Mouse (Mus musculus): ENCODE measurements at regions not wholly inside any gene's neighbourhood (a gene's known extent, or its start where the extent isn't known, plus 50 kb on each side); places are given as distances from the start of the nearest gene placed in this dataset.

- Histone ChIP-seq H3K27me3 (replicated peaks; ENCODE audit: control insufficient read depth, insufficient read depth, low read length) (no peaks in the 10 kb centered on the region), H3K4me1 (replicated peaks; ENCODE audit: control insufficient read depth, insufficient read depth, low read length) (no peaks in the 10 kb centered on the region), H3K27ac (ENCODE audit: low read depth, low read length) (no peak overlapping the region), H3K4me2 (replicated peaks; ENCODE audit: low read depth) (no peak overlapping the region), H3K4me3 (ENCODE audit: low read depth, low read length) (no peak overlapping the region), H3K36me3 (ENCODE audit: control insufficient read depth, insufficient read depth) (no peaks in the 10 kb centered on the region), H3K9ac (ENCODE audit: low read depth, low read length) (no peak overlapping the region), H3K9me3 (ENCODE audit: control insufficient read depth) (no peaks in the 10 kb centered on the region)
- no peak for TF ChIP-seq CTCF (IDR thresholded peaks at IDR 0.05; ENCODE audit: low read depth)
- WGBS = 86% methylated on average over 1 of the region's 1 CpGs
- ATAC-seq = no peak
Measured at GRCm38 (mm10) chr4:75779492-75779891, 501.4 kb upstream of the Dmac1 start.

DNA sequence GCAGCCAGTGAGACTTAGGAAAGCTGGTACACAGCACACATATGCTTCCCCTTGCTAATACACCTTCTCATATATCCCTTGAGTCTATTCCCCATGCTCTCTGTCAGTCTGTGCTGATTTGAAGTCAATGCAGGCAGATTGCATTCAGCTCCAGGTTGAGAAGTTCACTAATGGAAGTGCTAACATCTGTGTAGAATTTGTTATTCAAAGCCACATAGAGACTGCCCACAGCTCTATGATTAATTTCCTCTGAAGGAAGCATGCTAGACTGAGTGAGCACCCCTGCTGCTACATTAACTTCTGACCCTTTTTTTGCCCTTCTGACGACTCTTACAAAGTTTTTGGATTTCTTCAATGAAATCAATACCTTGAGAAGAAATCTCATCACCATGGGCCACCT, 486.0 kb upstream of the Dmac1 start:
- H3K27me3 ChIP-seq (replicated peaks; ENCODE audit: control insufficient read depth, insufficient read depth, low read length) = no peaks in the 10 kb centered on the region
- no peak for ATAC-seq
- no peak overlapping the region for H3K4me2 ChIP-seq (replicated peaks; ENCODE audit: low read depth)
- WGBS = 55% methylated on average over 1 of the region's 1 CpGs
- H3K27ac ChIP-seq (ENCODE audit: low read depth, low read length) = no peak overlapping the region
- no peaks in the 10 kb centered on the region for H3K9me3 ChIP-seq (ENCODE audit: control insufficient read depth)
- H3K4me1 ChIP-seq (replicated peaks; ENCODE audit: control insufficient read depth, insufficient read depth, low read length) = no peaks in the 10 kb centered on the region
- no peak overlapping the region for H3K9ac ChIP-seq (ENCODE audit: low read depth, low read length)
- no peak overlapping the region for H3K4me3 ChIP-seq (ENCODE audit: low read depth, low read length)
- no peak for TF ChIP-seq CTCF (IDR thresholded peaks at IDR 0.05; ENCODE audit: low read depth)
- H3K36me3 ChIP-seq (ENCODE audit: control insufficient read depth, insufficient read depth) = no peaks in the 10 kb centered on the region

DNA sequence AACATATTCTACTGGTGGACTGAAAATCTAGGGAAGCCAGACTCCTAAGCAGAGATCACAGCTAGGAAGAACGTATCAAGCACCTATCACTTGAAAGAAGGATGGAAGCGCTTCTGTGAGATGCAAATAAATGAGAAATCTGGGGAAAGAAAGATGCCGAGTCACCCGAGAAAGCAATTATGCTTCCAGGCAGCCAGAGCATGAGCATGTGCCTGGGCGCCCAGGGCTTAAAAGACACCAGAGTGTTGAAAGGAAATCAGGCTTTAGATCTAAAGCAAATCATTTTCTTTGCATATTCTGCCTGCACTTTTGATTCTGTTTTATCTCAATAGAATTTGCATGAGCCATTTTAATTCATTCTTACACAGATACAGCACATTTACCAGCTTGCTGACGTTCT, 466.5 kb upstream of the Dmac1 start:
- no peak for ATAC-seq
- no peaks in the 10 kb centered on the region for H3K27me3 ChIP-seq (replicated peaks; ENCODE audit: control insufficient read depth, insufficient read depth, low read length)
- H3K36me3 ChIP-seq (ENCODE audit: control insufficient read depth, insufficient read depth) = no peaks in the 10 kb centered on the region
- TF ChIP-seq CTCF (IDR thresholded peaks at IDR 0.05; ENCODE audit: low read depth) = no peak
- H3K27ac ChIP-seq (ENCODE audit: low read depth, low read length) = no peak overlapping the region
- WGBS = 70% methylated on average over 6 of the region's 6 CpGs
- H3K4me2 ChIP-seq (replicated peaks; ENCODE audit: low read depth) = no peak overlapping the region
- no peaks in the 10 kb centered on the region for H3K9me3 ChIP-seq (ENCODE audit: control insufficient read depth)
- no peaks in the 10 kb centered on the region for H3K4me1 ChIP-seq (replicated peaks; ENCODE audit: control insufficient read depth, insufficient read depth, low read length)
- H3K4me3 ChIP-seq (ENCODE audit: low read depth, low read length) = no peak overlapping the region
- H3K9ac ChIP-seq (ENCODE audit: low read depth, low read length) = no peak overlapping the region

- no peak for TF ChIP-seq CTCF (IDR thresholded peaks at IDR 0.05; ENCODE audit: low read depth)
- H3K4me3 ChIP-seq (ENCODE audit: low read depth, low read length) = no peak overlapping the region
- H3K9ac ChIP-seq (ENCODE audit: low read depth, low read length) = no peak overlapping the region
- ATAC-seq = no peak
- no peaks in the 10 kb centered on the region for H3K9me3 ChIP-seq (ENCODE audit: control insufficient read depth)
- no peak overlapping the region for H3K27ac ChIP-seq (ENCODE audit: low read depth, low read length)
- no peaks in the 10 kb centered on the region for H3K36me3 ChIP-seq (ENCODE audit: control insufficient read depth, insufficient read depth)
- H3K4me2 ChIP-seq (replicated peaks; ENCODE audit: low read depth) = no peak overlapping the region
- H3K4me1 ChIP-seq (replicated peaks; ENCODE audit: control insufficient read depth, insufficient read depth, low read length) = no peaks in the 10 kb centered on the region
- no peaks in the 10 kb centered on the region for H3K27me3 ChIP-seq (replicated peaks; ENCODE audit: control insufficient read depth, insufficient read depth, low read length)
Measured at GRCm38 (mm10) chr4:75741585-75741984, 463.5 kb upstream of the Dmac1 start.

GRCm38 (mm10) chr4:75730798-75731400, 452.8 kb upstream of the Dmac1 start:
- H3K4me1 ChIP-seq (replicated peaks; ENCODE audit: control insufficient read depth, insufficient read depth, low read length) = no peaks in the 10 kb centered on the region
- no peak overlapping the region for H3K27ac ChIP-seq (ENCODE audit: low read depth, low read length)
- no peak overlapping the region for H3K4me2 ChIP-seq (replicated peaks; ENCODE audit: low read depth)
- no peak overlapping the region for H3K4me3 ChIP-seq (ENCODE audit: low read depth, low read length)
- H3K9ac ChIP-seq (ENCODE audit: low read depth, low read length) = no peak overlapping the region
- H3K9me3 ChIP-seq (ENCODE audit: control insufficient read depth) = no peaks in the 10 kb centered on the region
- TF ChIP-seq CTCF (IDR thresholded peaks at IDR 0.05; ENCODE audit: low read depth) = no peak
- ATAC-seq = no peak
- H3K36me3 ChIP-seq (ENCODE audit: control insufficient read depth, insufficient read depth) = no peaks in the 10 kb centered on the region
- WGBS = 45% methylated on average over 3 of the region's 3 CpGs
- no peaks in the 10 kb centered on the region for H3K27me3 ChIP-seq (replicated peaks; ENCODE audit: control insufficient read depth, insufficient read depth, low read length)

DNA sequence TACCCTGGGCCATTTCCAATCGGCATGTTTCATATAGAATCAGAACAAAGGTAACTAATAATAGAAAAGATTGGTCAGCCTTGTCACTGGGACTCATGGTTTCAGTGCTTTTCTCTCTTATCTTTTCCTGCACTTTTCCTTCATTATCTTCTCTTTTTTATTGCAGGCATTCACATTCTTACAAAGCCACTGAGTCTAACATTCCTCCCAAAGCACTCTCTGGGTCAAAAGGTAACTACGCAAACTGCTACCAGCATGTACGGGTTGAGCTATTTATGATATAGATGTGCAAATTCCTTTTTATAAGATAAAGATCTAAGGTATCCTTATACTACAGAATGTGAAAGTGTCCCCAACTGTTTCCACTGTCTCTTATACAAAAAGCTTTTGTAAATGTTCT, 436.5 kb upstream of the Dmac1 start:
- Histone ChIP-seq H3K4me1 (replicated peaks; ENCODE audit: control insufficient read depth, insufficient read depth, low read length) (no peaks in the 10 kb centered on the region), H3K9ac (ENCODE audit: low read depth, low read length) (no peak overlapping the region), H3K27ac (ENCODE audit: low read depth, low read length) (no peak overlapping the region), H3K9me3 (ENCODE audit: control insufficient read depth) (no peaks in the 10 kb centered on the region), H3K36me3 (ENCODE audit: control insufficient read depth, insufficient read depth) (no peaks in the 10 kb centered on the region), H3K4me2 (replicated peaks; ENCODE audit: low read depth) (no peak overlapping the region), H3K27me3 (replicated peaks; ENCODE audit: control insufficient read depth, insufficient read depth, low read length) (no peaks in the 10 kb centered on the region), H3K4me3 (ENCODE audit: low read depth, low read length) (no peak overlapping the region)
- 41% methylated on average over 3 of the region's 3 CpGs for WGBS
- TF ChIP-seq CTCF (IDR thresholded peaks at IDR 0.05; ENCODE audit: low read depth) = no peak
- ATAC-seq = no peak

DNA sequence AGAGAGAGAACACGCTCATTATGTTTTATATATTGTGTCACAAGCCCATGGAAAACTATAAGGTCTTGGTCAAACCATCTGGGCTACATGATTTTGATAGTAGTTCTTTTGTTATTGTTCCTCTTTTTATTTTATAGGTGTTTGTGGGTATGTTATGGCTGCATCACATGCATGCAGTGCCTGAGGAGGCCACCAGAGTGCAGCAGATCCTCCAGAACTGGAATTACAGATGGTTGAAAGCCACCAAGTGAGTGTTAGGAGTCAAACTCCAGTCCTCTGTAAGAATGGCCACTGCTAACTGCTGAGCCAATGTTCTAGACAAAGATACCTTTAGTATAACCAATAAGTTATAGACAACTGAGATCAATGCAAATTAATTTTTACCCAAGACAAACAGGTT, 435.9 kb upstream of the Dmac1 start:
- H3K4me3 ChIP-seq (ENCODE audit: low read depth, low read length) = no peak overlapping the region
- H3K4me1 ChIP-seq (replicated peaks; ENCODE audit: control insufficient read depth, insufficient read depth, low read length) = no peaks in the 10 kb centered on the region
- no peak overlapping the region for H3K27ac ChIP-seq (ENCODE audit: low read depth, low read length)
- no peak for ATAC-seq
- H3K4me2 ChIP-seq (replicated peaks; ENCODE audit: low read depth) = no peak overlapping the region
- peak; percentile 63 for TF ChIP-seq CTCF (IDR thresholded peaks at IDR 0.05; ENCODE audit: low read depth)
- 79% methylated on average over 1 of the region's 1 CpGs for WGBS
- no peaks in the 10 kb centered on the region for H3K9me3 ChIP-seq (ENCODE audit: control insufficient read depth)
- no peak overlapping the region for H3K9ac ChIP-seq (ENCODE audit: low read depth, low read length)
- no peaks in the 10 kb centered on the region for H3K27me3 ChIP-seq (replicated peaks; ENCODE audit: control insufficient read depth, insufficient read depth, low read length)
- H3K36me3 ChIP-seq (ENCODE audit: control insufficient read depth, insufficient read depth) = no peaks in the 10 kb centered on the region

Data from intestine, postnatal 0 days (tissue).